Mouse (Mus musculus) midbrain, embryonic 13.5 days (tissue): ENCODE measurements around the gene Zscan22. TPM values are rescaled to one million over a fixed set of nuclear protein-coding genes. Genes with fewer than 3 reads are reported as not detected.
A peak's percentile ranks its signal among the peaks of the same experiment; 100 is the strongest.
"Not testable (repeated sequence)": the region's sequence is repeated elsewhere in the genome, so short reads cannot be mapped to it uniquely, and the experiment has no call there.

Experiments used
- ATAC-seq: fragments of 200-750 bp; cut with Nextera tagmentation; 2 replicates; pipeline ENCODE4 v1.8.0; 2017; ENCODE audit warnings: mild to moderate bottlenecking, moderate TSS enrichment, moderate library complexity
- H3K27ac ChIP-seq: fragments of 300-500 bp; sonication (generic); 2 replicates; pipeline ENCODE4 v1.5.1; 2015; ENCODE audit warnings: inconsistent platforms, mild to moderate bottlenecking, moderate library complexity
- H3K27me3 ChIP-seq: fragments of 300-500 bp; sonication (generic); 2 replicates; pipeline ENCODE4 v1.6.1; 2015; ENCODE audit warnings: mild to moderate bottlenecking, inconsistent platforms
- H3K36me3 ChIP-seq: fragments of 300-500 bp; sonication (generic); 2 replicates; pipeline ENCODE4 v1.6.1; 2015; ENCODE audit warnings: mild to moderate bottlenecking, inconsistent platforms
- H3K4me1 ChIP-seq: fragments of 300-500 bp; sonication (generic); replicated peaks from 2 replicates; pipeline ENCODE4 v1.6.1; 2015; ENCODE audit warnings: inconsistent platforms
- H3K4me2 ChIP-seq: fragments of 300-500 bp; sonication (generic); replicated peaks from 2 replicates; pipeline ENCODE4 v1.6.1; 2015; ENCODE audit warnings: moderate library complexity, mild to moderate bottlenecking, inconsistent platforms
- H3K4me3 ChIP-seq: fragments of 300-500 bp; sonication (generic); replicated peaks from 2 replicates; pipeline ENCODE4 v1.5.1; 2015; ENCODE audit warnings: mild to moderate bottlenecking, inconsistent platforms
- H3K9ac ChIP-seq: fragments of 300-500 bp; sonication (generic); replicated peaks from 2 replicates; pipeline ENCODE4 v1.6.1; 2015; ENCODE audit warnings: mild to moderate bottlenecking, inconsistent platforms
- H3K9me3 ChIP-seq: fragments of 300-500 bp; sonication (generic); 2 replicates; pipeline ENCODE4 v1.6.1; 2016; ENCODE audit warnings: mild to moderate bottlenecking, inconsistent platforms
- WGBS: fragments of 180-500 bp; shearing (Covaris S2); methylation state at CpG from one replicate; pipeline ENCODE4 v1.1.7; 2015; 5-methylcytosine and 5-hydroxymethylcytosine counted together
- polyA plus RNA-seq: library from polyadenylated mRNA; unstranded; fragments of >200 nt; fragmentation: Nextera tagmentation; extraction: Ambion mirVana; gene quantifications from 2 replicates; pipeline ENCODE4 v1.2.1, GENCODE M21; 2015

Gene Zscan22
- polyA plus RNA-seq, 1 experiment from 2014 or later: 10.4 TPM

- Histone ChIP-seq H3K9ac (0 out of 2 replicates have a peak overlapping the region, but pooled peaks have one; percentile 32), H3K36me3 (peaks cover 4% of the 10 kb centered on the region), H3K27me3 (peaks cover under 1% of the 10 kb centered on the region; the same call in 1 of the 2 replicates), H3K9me3 (no peaks in the 10 kb centered on the region), H3K4me2 (no peak overlapping the region), H3K27ac (no peak overlapping the region), H3K4me3 (no peak overlapping the region), H3K4me1 (no peaks in the 10 kb centered on the region)
- no peak for ATAC-seq
- 52% methylated on average over 4 of the region's 4 CpGs for WGBS
Measured at GRCm38 (mm10) chr7:12933615-12934140, 36.1 kb downstream of the Zscan22 start.

GRCm38 (mm10) chr7:12934808-12935207 is 37.2 kb downstream of the Zscan22 start:
- no peaks in the 10 kb centered on the region for H3K27me3 ChIP-seq
- no peak for ATAC-seq
- no peak overlapping the region for H3K4me3 ChIP-seq
- no peaks in the 10 kb centered on the region for H3K9me3 ChIP-seq
- no peak overlapping the region for H3K9ac ChIP-seq
- H3K36me3 ChIP-seq: peaks cover 4% of the 10 kb centered on the region
- no peak overlapping the region for H3K27ac ChIP-seq
- WGBS: 82% methylated on average over 3 of the region's 3 CpGs
- no peaks in the 10 kb centered on the region for H3K4me1 ChIP-seq
- no peak overlapping the region for H3K4me2 ChIP-seq

GRCm38 (mm10) chr7:12937254-12937803 is 39.7 kb downstream of the Zscan22 start:
- H3K4me3 ChIP-seq, H3K4me1 ChIP-seq, ATAC-seq, H3K9ac ChIP-seq, H3K4me2 ChIP-seq, H3K9me3 ChIP-seq, H3K27ac ChIP-seq, H3K36me3 ChIP-seq, H3K27me3 ChIP-seq: not testable (repeated sequence)
- 93% methylated on average over 4 of the region's 4 CpGs for WGBS

DNA sequence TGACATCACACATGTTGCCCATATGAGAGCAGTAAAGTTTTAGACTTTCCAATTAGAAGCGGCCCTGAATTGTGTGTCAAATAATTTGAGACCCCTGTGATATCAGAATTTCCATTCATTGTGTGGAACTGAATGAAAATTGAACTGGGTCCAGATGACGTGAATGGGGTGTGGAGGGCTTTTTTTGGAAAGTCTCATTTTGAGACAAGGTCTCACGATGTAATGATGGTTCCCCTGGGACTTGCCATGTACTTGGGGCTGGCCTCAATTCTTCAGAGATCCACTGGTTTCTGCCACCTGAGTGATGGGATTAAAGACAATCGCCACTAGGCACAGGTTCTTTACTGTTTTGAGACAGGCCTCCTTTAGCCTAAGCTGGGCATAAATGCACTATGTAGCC is 43.0 kb downstream of the Zscan22 start:
- Histone ChIP-seq H3K9me3 (no peaks in the 10 kb centered on the region), H3K27ac (no peak overlapping the region), H3K4me1 (no peaks in the 10 kb centered on the region), H3K4me2 (no peak overlapping the region), H3K9ac (no peak overlapping the region), H3K27me3 (no peaks in the 10 kb centered on the region), H3K4me3 (no peak overlapping the region), H3K36me3 (no peaks in the 10 kb centered on the region)
- WGBS: 86% methylated on average over 4 of the region's 4 CpGs
- ATAC-seq: no peak

- Histone ChIP-seq H3K4me3 (no peak overlapping the region), H3K9ac (no peak overlapping the region), H3K4me1 (no peaks in the 10 kb centered on the region), H3K36me3 (no peaks in the 10 kb centered on the region), H3K27me3 (no peaks in the 10 kb centered on the region), H3K4me2 (no peak overlapping the region), H3K9me3 (no peaks in the 10 kb centered on the region), H3K27ac (no peak overlapping the region)
- no peak for ATAC-seq
Measured at GRCm38 (mm10) chr7:12943488-12943887, 45.9 kb downstream of the Zscan22 start.

GRCm38 (mm10) chr7:12949032-12949871 is 51.6 kb downstream of the Zscan22 start:
- Histone ChIP-seq H3K9ac (peak overlapping the region; percentile 71), H3K27ac (peak overlapping the region; percentile 91), H3K27me3 (no peaks in the 10 kb centered on the region), H3K4me2 (peak overlapping the region; percentile 81), H3K9me3 (no peaks in the 10 kb centered on the region), H3K4me1 (peaks cover 12% of the 10 kb centered on the region), H3K36me3 (no peaks in the 10 kb centered on the region), H3K4me3 (peak overlapping the region; percentile 48)
- peak; percentile 99 for ATAC-seq
- 11% methylated on average over 35 of the region's 35 CpGs for WGBS

DNA sequence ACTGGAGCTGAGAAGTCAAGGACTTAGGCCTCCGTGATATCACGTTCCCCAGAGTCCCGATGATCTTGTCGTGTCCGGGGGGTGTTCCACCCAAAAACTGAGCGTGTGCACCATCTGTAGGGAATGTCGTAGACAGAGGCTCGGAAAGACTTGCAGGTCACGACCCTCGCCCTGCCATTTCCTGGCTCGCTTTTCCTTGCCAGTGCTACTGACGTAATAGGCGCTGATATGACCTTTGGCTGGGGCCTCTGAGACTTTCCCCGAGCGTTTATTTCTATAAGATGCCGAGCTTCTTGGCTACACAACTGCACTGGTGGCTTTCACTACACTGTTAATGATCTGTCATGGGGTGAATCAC is 52.2 kb downstream of the Zscan22 start:
- H3K4me2 ChIP-seq: peak overlapping the region; percentile 81
- peak overlapping the region; percentile 87 for H3K27ac ChIP-seq
- H3K36me3 ChIP-seq: no peaks in the 10 kb centered on the region
- peak; percentile 21; the same call in 1 of the 2 replicates for ATAC-seq
- peak overlapping the region; percentile 71 for H3K9ac ChIP-seq
- H3K9me3 ChIP-seq: no peaks in the 10 kb centered on the region
- H3K4me1 ChIP-seq: peaks cover 12% of the 10 kb centered on the region
- 12% methylated on average over 16 of the region's 16 CpGs for WGBS
- H3K4me3 ChIP-seq: peak overlapping the region; percentile 48
- H3K27me3 ChIP-seq: no peaks in the 10 kb centered on the region

GRCm38 (mm10) chr7:12954896-12955295 is 57.3 kb downstream of the Zscan22 start:
- WGBS: 74% methylated on average over 3 of the region's 3 CpGs
- no peak overlapping the region for H3K27ac ChIP-seq

DNA sequence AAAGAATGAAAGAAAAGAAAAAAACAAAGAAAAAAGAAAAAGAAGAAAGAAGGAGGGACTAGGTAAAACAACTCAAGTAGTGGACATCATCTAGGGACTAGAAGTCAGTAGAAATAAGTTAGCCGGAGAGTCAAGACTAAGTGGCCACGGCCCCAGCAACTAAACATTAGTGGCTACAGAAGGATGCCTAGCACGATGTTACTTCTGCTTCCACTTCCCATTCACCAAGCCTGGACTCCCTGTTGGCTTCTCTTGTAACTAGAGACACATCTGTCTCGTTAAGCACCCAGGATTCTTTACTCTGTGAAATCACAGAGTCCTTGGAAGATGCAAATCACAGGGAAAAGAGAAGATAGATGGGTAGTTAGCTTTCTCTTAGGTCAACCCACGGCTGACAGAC is 59.9 kb downstream of the Zscan22 start:
- no peak for ATAC-seq
- Histone ChIP-seq H3K9ac (no peak overlapping the region), H3K4me2 (no peak overlapping the region), H3K9me3 (no peaks in the 10 kb centered on the region), H3K4me1 (peaks cover 3% of the 10 kb centered on the region; the same call in 1 of the 2 replicates), H3K4me3 (no peak overlapping the region), H3K27me3 (no peaks in the 10 kb centered on the region), H3K36me3 (no peaks in the 10 kb centered on the region), H3K27ac (no peak overlapping the region)
- WGBS: 78% methylated on average over 5 of the region's 5 CpGs

More at GRCm38 (mm10) chr7:12954896-12955295, 57.3 kb downstream of the Zscan22 start:
- no peak overlapping the region for H3K9ac ChIP-seq
- ATAC-seq: no peak
- no peaks in the 10 kb centered on the region for H3K9me3 ChIP-seq
- peaks cover 5% of the 10 kb centered on the region for H3K4me1 ChIP-seq
- no peaks in the 10 kb centered on the region for H3K36me3 ChIP-seq
- no peak overlapping the region for H3K4me2 ChIP-seq
- H3K27me3 ChIP-seq: no peaks in the 10 kb centered on the region
- H3K4me3 ChIP-seq: no peak overlapping the region

Other genes starting within 250 kb of the Zscan22 start
- gene Vmn2r55, start 212.8 kb upstream of the Zscan22 start, polyA plus RNA-seq: not detected in 2 replicates
- gene Vmn2r56, start 162.8 kb upstream of the Zscan22 start, polyA plus RNA-seq: 0.03 TPM in 1 of 2 replicates, not detected in the other
- 20.8 and 21.4 TPM in 2 replicates for gene Zscan18, start 94.2 kb upstream of the Zscan22 start, polyA plus RNA-seq
- gene Zfp329, start 79.0 kb upstream of the Zscan22 start, polyA plus RNA-seq: 33.9 and 36.3 TPM in 2 replicates
- gene Zfp110, start 63.1 kb upstream of the Zscan22 start, polyA plus RNA-seq: 31.8 and 31.9 TPM in 2 replicates
- gene Zfp128, start 16.6 kb upstream of the Zscan22 start, polyA plus RNA-seq: 7.4 and 7.6 TPM in 2 replicates
- gene Rps5, start 24.5 kb downstream of the Zscan22 start, polyA plus RNA-seq: 680 and 686 TPM in 2 replicates
- 0.69 and 1.1 TPM in 2 replicates for gene Rnf225, start 29.6 kb downstream of the Zscan22 start, polyA plus RNA-seq
- 13.7 and 15.4 TPM in 2 replicates for gene Zfp324, start 68.0 kb downstream of the Zscan22 start, polyA plus RNA-seq
- 14.3 and 16.2 TPM in 2 replicates for gene Zfp446, start 80.0 kb downstream of the Zscan22 start, polyA plus RNA-seq
- 0.11 and 0.23 TPM in 2 replicates for gene Slc27a5, start 100.4 kb downstream of the Zscan22 start, polyA plus RNA-seq
- gene Trim28, start 101.3 kb downstream of the Zscan22 start, polyA plus RNA-seq: 240 and 273 TPM in 2 replicates
- gene Zbtb45, start 112.2 kb downstream of the Zscan22 start, polyA plus RNA-seq: 37.3 and 41.2 TPM in 2 replicates
- 181 and 186 TPM in 2 replicates for gene Chmp2a, start 137.0 kb downstream of the Zscan22 start, polyA plus RNA-seq
- 63.1 and 91.6 TPM in 2 replicates for gene Ube2m, start 140.5 kb downstream of the Zscan22 start, polyA plus RNA-seq
- 6.8 and 7.1 TPM in 2 replicates for gene Mzf1, start 156.9 kb downstream of the Zscan22 start, polyA plus RNA-seq
- 0.03 and 0.04 TPM in 2 replicates for gene Vmn1r85, start 197.4 kb downstream of the Zscan22 start, polyA plus RNA-seq
- not detected in 2 replicates for gene Vmn1r86, start 222.1 kb downstream of the Zscan22 start, polyA plus RNA-seq
- gene Vmn1r87, start 242.3 kb downstream of the Zscan22 start, polyA plus RNA-seq: not detected in 2 replicates